Mouse (Mus musculus) mouse embryonic stem cell (cell line): ENCODE data around the gene Gadd45g.

Source experiments
- in situ Hi-C, 2 experiments: fragments of 300-500 bp; cut with MboI; formaldehyde crosslinking; loops; 1 replicate in 1 of 2; 3 replicates in 1 of 2; pipeline ENCODE4 v1.14.3; 2019 to 2020; ENCODE audit warnings: low sequenced_read_pairs in 2 of 2, low pct_unique_long_range_greater_than_20kb in 1 of 2, mixed read lengths in 1 of 2; ENCODE audit not compliant: unreplicated experiment in 1 of 2

Gadd45g gene

GRCm38 (mm10) chr13:51871148-51871547, 24.7 kb downstream of the Gadd45g start:
- in situ Hi-C loops = no loop called here

GRCm38 (mm10) chr13:51872252-51872962, 25.9 kb downstream of the Gadd45g start:
- in situ Hi-C loops = no loop called here

DNA sequence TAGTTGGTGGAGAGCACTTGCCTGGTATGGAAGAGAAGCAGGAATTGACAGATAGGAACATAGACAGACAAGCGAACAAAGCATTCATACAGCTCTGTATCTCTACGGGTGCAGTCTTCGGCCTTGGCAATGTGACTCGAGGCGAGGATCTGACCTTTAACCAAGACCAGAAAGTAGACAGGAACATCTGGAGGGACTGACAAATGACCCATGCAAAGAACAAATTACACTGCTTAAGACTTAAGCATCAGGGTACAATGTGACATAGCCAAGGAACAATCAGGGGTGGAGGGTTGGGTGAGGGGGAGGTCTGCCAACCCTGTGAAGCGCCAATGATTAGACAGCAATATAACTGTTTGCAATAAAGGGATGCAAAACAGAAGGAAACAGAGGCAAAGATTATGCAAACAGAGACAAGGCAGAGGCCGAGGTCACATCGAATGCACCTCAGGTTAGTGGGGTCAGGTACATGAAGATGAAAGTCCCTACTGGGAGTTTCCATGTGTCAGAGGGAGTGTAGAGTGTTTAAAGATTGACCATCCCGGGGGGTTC, 26.6 kb downstream of the Gadd45g start:
- in situ Hi-C loops = no loop called here

- in situ Hi-C loops = no loop called here
Observed at GRCm38 (mm10) chr13:51873786-51874185, 27.3 kb downstream of the Gadd45g start.

GRCm38 (mm10) chr13:51876131-51876530, 29.7 kb downstream of the Gadd45g start:
- in situ Hi-C loops = no loop called here

- in situ Hi-C loops = no loop called here
Observed at GRCm38 (mm10) chr13:51878806-51879205, 32.3 kb downstream of the Gadd45g start.

DNA sequence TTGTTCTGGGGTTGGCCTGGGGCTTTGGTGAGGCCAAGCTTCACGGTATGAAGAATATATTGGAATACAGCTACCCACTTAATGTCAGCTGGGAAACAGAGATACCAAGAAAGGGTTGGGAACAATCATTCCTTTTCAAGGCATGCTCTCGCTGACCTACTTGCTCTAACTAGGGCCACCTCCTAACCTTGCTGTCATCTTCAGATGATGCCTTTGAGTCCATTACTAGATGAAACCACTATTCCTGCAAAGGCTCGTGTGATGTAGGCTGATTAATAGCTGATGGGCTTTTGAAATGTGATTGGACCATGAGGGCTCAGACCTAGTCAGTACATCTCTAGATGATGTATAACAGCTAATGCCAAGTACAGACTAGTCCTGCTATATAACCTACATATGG, 33.1 kb downstream of the Gadd45g start:
- in situ Hi-C loops = no loop called here

DNA sequence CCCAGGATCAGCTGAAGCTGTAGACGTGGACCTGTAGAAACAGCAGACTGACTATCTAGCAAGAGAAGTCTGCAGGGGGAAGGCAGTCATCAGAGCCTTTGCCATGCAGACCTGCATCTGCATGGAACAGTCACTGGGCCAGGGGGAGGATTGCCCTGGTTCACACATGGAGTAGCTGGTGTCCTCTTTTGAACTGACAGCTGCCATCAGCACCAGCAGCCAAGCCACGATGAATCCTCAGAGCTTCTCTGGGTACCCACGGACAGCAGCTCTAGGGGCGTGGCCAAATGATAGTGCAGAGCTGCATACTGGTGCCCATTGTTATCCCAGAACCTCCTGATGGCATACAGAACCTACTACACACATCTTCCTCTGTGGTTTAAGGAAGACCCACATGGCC, 33.5 kb downstream of the Gadd45g start:
- in situ Hi-C loops = no loop called here

DNA sequence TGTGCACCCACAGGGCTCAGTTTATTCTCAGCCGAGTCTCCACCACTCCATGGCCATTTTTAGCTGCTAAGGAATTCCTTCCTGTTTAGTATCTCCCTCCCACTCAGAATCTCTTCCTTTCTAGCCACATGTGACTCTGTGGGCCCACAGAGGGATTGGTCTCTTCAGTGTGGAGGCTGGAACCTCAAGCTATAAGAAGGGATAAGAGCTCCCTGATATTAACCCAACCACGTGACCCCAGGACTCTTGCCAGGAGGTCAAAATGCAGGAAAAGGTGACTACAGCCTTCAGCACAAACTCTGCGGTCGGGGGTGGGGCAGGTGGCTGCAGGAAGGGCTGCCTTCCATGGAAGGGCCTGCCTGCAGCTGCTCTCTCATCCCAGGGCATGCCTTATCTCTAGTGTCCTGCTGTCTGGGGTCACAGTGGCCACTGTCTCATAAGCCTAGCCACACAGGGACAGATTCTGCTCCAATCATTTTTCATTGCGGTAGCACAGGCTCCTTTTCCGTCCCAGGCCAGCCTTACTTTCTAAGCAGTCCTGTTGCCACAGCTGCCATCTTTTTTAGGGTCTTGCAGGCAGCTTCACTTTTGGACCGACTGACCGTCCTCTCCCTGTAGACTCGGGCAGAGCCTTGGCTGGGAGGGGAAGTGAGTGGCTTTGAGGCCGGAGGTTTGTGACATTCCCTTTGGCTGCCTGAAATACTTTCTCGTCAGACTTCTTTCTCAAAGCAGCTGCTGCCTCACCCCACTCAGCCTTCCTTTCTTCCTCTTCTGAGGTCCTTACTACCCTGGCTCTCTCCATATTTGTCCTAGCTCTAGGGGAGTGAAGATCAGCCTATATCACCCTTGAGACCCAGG, 35.0 kb downstream of the Gadd45g start:
- in situ Hi-C loops = no loop called here

DNA sequence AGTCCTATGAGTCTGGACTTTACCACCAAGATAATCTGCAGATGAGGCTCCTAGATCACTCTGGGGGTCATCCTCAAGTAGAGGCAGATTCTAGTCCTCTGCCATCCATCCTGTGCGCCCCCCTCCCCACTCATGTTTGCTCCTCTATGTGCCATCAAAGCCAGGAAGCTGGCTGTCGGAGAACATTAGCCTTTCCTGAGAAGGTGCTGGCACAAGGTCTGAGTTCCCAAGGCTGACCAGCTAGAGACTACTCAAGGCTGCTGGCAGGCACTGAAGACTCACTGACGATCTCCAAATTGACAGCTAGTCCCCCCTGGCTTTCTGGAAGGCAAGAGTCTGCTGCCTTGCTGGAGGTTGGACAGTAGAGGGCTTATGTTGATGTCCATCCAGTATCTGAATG, 35.7 kb downstream of the Gadd45g start:
- in situ Hi-C loops = no loop called here

GRCm38 (mm10) chr13:51884250-51884649, 37.8 kb downstream of the Gadd45g start:
- in situ Hi-C loops = no loop called here

- in situ Hi-C loops = no loop called here
Observed at GRCm38 (mm10) chr13:51885594-51885993, 39.1 kb downstream of the Gadd45g start.

DNA sequence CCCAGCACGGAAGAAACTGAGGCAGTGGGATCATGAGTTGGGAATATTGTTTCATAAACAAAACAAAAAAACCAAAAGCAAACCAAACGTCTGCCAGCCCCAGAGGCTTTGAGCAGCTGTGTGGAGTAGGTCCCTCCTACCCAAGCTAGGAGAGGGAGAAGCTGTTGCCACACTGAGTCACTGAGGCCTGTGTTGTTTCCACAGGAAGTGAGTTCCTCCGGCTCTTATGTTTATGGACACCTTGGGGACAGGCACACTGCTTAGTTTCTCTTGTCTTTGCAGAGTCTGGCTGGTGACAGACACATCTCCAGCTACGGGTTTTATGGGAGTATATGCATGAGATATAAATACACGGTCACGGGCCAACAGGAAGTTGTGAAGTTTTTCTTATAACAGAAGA, 39.6 kb downstream of the Gadd45g start:
- in situ Hi-C loops = no loop called here

GRCm38 (mm10) chr13:51886723-51887122, 40.2 kb downstream of the Gadd45g start:
- in situ Hi-C loops = no loop called here

GRCm38 (mm10) chr13:51888426-51888825, 41.9 kb downstream of the Gadd45g start:
- in situ Hi-C loops = no loop called here

- in situ Hi-C loops = no loop called here
Observed at GRCm38 (mm10) chr13:51891825-51892532, 45.5 kb downstream of the Gadd45g start.

- in situ Hi-C loops = no loop called here
Observed at GRCm38 (mm10) chr13:51897579-51897978, 51.1 kb downstream of the Gadd45g start.
